Mouse (Mus musculus): ENCODE results near the gene Tmem199.

DNA sequence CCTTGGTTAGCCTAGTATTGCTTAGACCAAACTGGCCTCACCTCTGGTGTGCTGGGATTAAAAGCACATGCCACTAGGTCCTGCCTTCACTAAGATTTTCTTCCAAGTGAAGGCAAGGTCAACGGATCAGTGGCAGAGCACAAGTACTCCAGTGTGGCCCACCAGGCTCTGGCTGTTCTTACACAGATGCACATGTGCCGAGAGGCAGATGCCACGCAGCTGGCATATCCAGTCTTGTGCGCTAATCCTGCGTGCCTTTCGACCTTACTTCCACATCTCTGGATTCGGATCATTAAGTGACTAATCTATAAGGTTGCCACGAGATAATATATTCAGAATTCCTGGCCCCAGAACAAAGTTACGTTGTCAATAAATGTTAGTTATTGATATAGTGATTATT is 46.9 kb downstream of the Tmem199 start:
- TF ChIP-seq CTCF (IDR thresholded peaks at IDR 0.05) (no peak), EP300 (IDR thresholded peaks at IDR 0.05) (no peak)

Measured in lung, postnatal 0 days (tissue).